Mouse (Mus musculus) forebrain, embryonic 10.5 days (tissue): Measurements from ENCODE around the gene Nelfe. TPM values are rescaled to one million over a fixed set of nuclear protein-coding genes. Genes with fewer than 3 reads are reported as not detected.
"Not testable (repeated sequence)": the region's sequence is repeated elsewhere in the genome, so short reads cannot be mapped to it uniquely, and the experiment has no call there.

ENCODE experiments used
- DNase-seq: peaks from one replicate; pipeline ENCODE4 v3.0.0-alpha.2; 2017; ENCODE audit warnings: low spot score; ENCODE audit errors: extremely low spot score
- H3K27ac ChIP-seq: fragments of 300-500 bp; sonication (generic); 2 replicates; pipeline ENCODE4 v1.5.1; 2016; ENCODE audit warnings: mild to moderate bottlenecking
- H3K27me3 ChIP-seq: fragments of 300-500 bp; sonication (generic); 2 replicates; pipeline ENCODE4 v1.6.1; 2016; ENCODE audit warnings: mild to moderate bottlenecking; ENCODE audit not compliant: poor library complexity, severe bottlenecking
- H3K36me3 ChIP-seq: fragments of 300-500 bp; sonication (generic); replicated peaks from 2 replicates; pipeline ENCODE4 v1.6.1; 2016; ENCODE audit warnings: mild to moderate bottlenecking, moderate library complexity
- H3K4me1 ChIP-seq: fragments of 300-500 bp; sonication (generic); 2 replicates; pipeline ENCODE4 v1.6.1; 2016
- H3K4me3 ChIP-seq: fragments of 300-500 bp; sonication (generic); 2 replicates; pipeline ENCODE4 v1.5.1; 2016; ENCODE audit warnings: mild to moderate bottlenecking, moderate library complexity
- H3K9me3 ChIP-seq: fragments of 300-500 bp; sonication (generic); 2 replicates; pipeline ENCODE4 v1.6.1; 2016; ENCODE audit warnings: mild to moderate bottlenecking, moderate library complexity
- WGBS: fragments of 180-500 bp; shearing (Covaris S2); methylation state at CpG from one replicate; pipeline ENCODE4 v1.1.7; 2016; 5-methylcytosine and 5-hydroxymethylcytosine counted together
- polyA plus RNA-seq: library from polyadenylated mRNA; unstranded; fragments of >200 nt; fragmentation: Nextera tagmentation; extraction: Ambion mirVana; gene quantifications from 2 replicates; pipeline ENCODE4 v1.2.1, GENCODE M21; 2016

Gene Nelfe
- 150 and 153 TPM in 2 replicates for polyA plus RNA-seq

DNA sequence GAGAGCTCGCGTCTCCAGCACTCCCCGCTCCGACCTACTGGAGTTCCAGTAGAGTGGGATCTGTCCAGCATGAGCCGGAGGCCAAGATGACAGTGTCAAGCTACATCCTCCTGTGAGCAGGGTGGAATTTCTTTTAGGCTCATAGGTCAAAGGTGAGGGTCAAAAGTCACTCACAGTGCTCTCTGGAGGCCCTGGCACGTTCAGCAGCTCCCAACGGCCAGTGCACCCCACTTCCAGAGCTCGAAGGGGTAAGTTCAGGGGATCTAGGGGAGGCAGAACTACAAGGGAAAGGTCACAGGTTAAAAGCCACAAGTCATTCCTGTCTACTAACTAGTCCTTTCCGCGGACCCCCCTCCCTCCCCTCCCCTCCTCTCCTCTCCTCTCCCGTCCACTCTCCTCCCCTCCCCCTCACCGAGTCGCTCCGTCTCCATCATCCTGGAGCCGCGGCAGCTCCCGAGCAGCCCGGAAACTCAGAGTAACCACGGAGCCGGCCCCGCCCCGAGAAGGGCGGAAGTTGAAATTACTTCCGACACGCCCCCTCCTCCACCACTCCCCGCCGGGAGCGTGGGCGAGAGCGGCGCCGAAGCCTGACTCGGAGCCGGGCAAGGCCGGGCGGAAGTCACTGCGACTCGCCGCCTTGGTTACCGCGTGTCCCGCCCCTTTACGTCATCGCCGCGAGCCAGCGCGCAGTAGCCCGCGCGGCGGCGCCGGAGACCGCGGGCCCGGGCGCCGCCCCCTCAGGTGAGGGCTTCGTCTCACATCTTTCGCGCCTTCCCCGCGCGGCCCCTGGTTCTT, at the start of gene Nelfe, which contains the start of gene Skiv2l:
Nelfe (plus strand) TSS at position 670 of the 795 bp plus-strand sequence.
Skiv2l (minus strand) TSS at position 489 of the 795 bp plus-strand sequence.
- peak; percentile 98 for DNase-seq
- no peaks in the 10 kb centered on the region for H3K9me3 ChIP-seq
- WGBS, result under 1% methylated on average over 65 of the region's 65 CpGs
- peaks cover 31% of the 10 kb centered on the region for H3K4me1 ChIP-seq
- no peaks in the 10 kb centered on the region for H3K27me3 ChIP-seq
- peak within 1 kb of the TSS; percentile 87 for H3K27ac ChIP-seq
- peak within 1 kb of the TSS; percentile 72 for H3K4me3 ChIP-seq
- peaks cover 66% of the 10 kb centered on the region for H3K36me3 ChIP-seq

GRCm38 (mm10) chr17:34800781-34801305, 49.3 kb upstream of the Nelfe start:
- not testable (repeated sequence) for H3K4me3 ChIP-seq, H3K36me3 ChIP-seq, H3K4me1 ChIP-seq, H3K9me3 ChIP-seq, H3K27ac ChIP-seq, DNase-seq, H3K27me3 ChIP-seq
- 91% methylated on average over 16 of the region's 16 CpGs for WGBS

DNA sequence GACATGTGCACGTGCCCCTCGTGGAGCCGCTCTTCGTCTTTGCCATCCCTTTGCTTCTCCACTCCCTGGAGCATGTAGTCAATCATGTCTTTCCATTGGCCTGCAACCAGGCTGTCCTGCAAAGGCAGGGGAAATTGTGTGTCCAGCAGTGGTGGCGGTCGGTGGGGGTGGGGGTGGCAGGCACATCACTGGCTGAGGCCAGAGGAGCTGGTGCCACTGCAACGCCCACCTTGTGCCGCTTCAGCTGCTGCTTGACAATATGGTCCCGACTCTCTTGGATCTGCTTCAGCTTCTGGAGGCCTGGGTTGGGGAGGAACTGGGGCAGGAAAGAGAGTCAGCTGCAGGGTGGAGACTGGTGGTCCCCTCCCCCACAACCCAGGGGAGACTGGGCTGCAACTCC, 47.4 kb upstream of the Nelfe start:
- not testable (repeated sequence) for H3K36me3 ChIP-seq, H3K4me3 ChIP-seq, H3K27me3 ChIP-seq, DNase-seq, H3K4me1 ChIP-seq, H3K27ac ChIP-seq, H3K9me3 ChIP-seq
- WGBS, result 93% methylated on average over 9 of the region's 9 CpGs

DNA sequence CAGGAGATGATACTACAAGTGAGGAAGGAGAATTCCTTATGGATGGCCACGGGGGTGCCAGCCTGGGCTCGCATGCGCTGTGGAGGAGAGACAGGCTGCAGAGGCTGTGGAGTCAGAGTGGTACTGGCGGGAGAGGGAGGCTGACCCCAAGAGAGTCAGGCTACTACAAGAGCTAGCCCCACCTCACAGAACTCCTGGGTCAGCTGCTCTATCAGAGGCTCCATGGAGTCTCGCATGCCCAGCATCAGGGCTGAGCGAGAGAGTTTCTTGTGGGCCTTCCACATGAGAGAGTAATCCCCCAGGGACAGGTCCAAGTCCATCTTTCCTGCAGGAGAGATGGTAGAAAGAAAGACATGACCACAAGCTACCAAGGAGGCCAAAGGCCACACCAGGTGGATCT, 46.8 kb upstream of the Nelfe start:
- not testable (repeated sequence) for H3K4me3 ChIP-seq, DNase-seq, H3K27me3 ChIP-seq, H3K9me3 ChIP-seq, H3K4me1 ChIP-seq, H3K36me3 ChIP-seq, H3K27ac ChIP-seq
- 92% methylated on average over 6 of the region's 6 CpGs for WGBS

GRCm38 (mm10) chr17:34804301-34804700, 45.9 kb upstream of the Nelfe start, which contains the start of gene Cyp21a1:
Cyp21a1 (minus strand) TSS chr17:34804561.
- not testable (repeated sequence) for H3K4me1 ChIP-seq, H3K9me3 ChIP-seq, H3K27me3 ChIP-seq, H3K36me3 ChIP-seq, H3K4me3 ChIP-seq, H3K27ac ChIP-seq, DNase-seq
- WGBS, result 84% methylated on average over 5 of the region's 6 CpGs

- no peaks in the 10 kb centered on the region for H3K27me3 ChIP-seq
- 79% methylated on average over 6 of the region's 6 CpGs for WGBS
- H3K9me3 ChIP-seq, result peaks cover 9% of the 10 kb centered on the region
- H3K36me3 ChIP-seq, result no peaks in the 10 kb centered on the region
- no peak for DNase-seq
- H3K4me3 ChIP-seq, result no peak overlapping the region
- H3K4me1 ChIP-seq, result no peaks in the 10 kb centered on the region
- H3K27ac ChIP-seq, result no peak overlapping the region
Measured at GRCm38 (mm10) chr17:34804871-34805562, 45.2 kb upstream of the Nelfe start.

DNA sequence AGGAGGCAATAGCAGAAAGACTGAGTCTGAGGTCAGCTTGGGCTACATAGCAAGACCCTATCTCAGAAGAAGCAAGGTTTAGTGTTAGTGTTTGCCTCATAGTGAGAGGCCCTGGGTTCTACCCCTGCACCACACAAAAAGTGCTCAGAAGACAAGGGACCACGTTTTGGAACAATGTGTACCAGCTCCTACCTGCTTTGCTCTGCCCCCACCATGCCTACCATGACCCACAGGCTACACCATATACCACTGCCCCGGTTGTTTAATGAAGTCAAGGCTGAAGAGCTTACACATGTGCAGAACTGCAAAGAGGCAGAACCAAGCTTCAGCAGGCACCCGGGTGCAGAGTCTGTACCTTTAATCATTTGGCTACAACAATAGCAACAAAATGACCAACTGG, 43.0 kb upstream of the Nelfe start:
- no peaks in the 10 kb centered on the region for H3K36me3 ChIP-seq
- no peak for DNase-seq
- no peak overlapping the region for H3K4me3 ChIP-seq
- WGBS, result 70% methylated on average over 3 of the region's 3 CpGs
- H3K9me3 ChIP-seq, result peaks cover 9% of the 10 kb centered on the region
- H3K27me3 ChIP-seq, result no peaks in the 10 kb centered on the region
- H3K4me1 ChIP-seq, result no peaks in the 10 kb centered on the region
- H3K27ac ChIP-seq, result no peak overlapping the region

DNA sequence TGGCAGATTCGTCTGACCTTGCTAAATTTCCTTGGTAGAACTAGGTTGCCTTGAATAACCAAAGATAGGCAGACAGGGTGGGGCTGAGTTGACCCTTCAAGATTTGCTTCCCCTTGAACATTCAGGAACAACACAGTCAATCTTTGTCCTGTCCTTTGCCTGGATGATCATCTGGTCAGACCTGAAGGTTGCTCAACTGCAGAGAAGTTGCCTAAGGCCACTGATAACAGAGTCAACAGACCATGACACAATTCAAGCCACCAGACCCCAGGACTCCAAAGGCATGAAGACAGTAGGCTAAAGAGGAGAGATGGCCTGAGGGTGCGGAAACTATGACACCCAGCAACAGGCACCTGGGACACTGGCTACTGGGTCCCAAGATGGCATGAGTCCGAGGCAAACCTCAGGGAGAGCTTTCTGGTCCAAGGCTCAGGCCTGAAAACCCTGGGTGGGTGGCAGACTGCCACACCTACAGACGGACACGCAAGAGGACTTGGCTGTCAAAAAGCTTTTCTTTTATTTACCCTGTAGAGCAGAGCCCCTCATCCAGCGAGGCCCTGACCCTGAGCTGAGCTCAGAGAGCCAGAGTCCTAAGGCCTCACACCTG, 41.5 kb upstream of the Nelfe start:
- no peak for DNase-seq
- Histone ChIP-seq H3K27me3 (no peaks in the 10 kb centered on the region), H3K36me3 (no peaks in the 10 kb centered on the region), H3K27ac (no peak overlapping the region), H3K4me3 (no peak overlapping the region), H3K4me1 (no peaks in the 10 kb centered on the region), H3K9me3 (peaks cover 9% of the 10 kb centered on the region)
- 85% methylated on average over 6 of the region's 6 CpGs for WGBS

DNA sequence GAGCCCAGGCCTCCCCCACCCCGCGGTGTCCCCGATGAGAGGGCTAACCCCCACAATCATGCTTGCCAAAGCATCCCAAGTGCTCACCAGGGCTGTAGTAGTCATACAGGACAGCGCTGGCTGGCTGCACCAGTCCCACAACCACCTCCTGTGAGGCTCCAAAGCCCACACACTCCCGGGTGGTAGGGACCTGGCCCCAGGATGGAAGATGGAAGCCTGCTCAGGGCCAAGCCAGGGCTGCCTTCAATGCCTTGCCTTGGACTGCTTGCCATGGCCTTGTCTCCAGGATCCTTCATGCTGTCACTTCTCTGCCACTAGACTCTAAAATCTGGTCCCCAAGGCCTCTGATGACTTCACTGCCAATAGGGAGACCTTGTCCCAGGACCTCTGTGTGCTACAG, 39.8 kb upstream of the Nelfe start:
- H3K9me3 ChIP-seq, H3K36me3 ChIP-seq, H3K4me1 ChIP-seq, H3K27ac ChIP-seq, H3K4me3 ChIP-seq, H3K27me3 ChIP-seq, DNase-seq: not testable (repeated sequence)
- 86% methylated on average over 5 of the region's 5 CpGs for whole genome bisulfite sequencing

DNA sequence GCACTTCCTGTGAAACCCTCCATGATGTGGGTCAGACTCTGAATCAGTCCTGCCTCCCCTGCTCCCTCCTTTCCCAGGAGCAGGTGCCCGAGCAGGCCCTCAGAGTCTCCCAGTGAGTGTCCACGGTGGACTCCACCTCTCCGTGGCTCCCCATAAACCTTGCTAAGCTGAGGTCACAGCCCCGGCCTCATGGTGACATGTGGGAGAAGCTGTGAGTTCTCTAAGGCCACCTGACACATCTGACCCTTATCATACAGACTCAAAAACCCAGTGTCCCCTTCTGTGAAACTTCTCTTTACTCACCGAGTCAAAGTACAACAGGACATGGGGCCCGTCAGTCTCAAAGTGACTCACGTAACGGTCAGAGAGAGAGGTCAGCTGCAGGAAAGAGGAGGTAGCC, 39.4 kb upstream of the Nelfe start:
- H3K4me1 ChIP-seq, DNase-seq, H3K4me3 ChIP-seq, H3K27me3 ChIP-seq, H3K27ac ChIP-seq, H3K9me3 ChIP-seq, H3K36me3 ChIP-seq: not testable (repeated sequence)
- WGBS, result 82% methylated on average over 8 of the region's 8 CpGs

GRCm38 (mm10) chr17:34811275-34811674, 38.9 kb upstream of the Nelfe start:
- Histone ChIP-seq H3K9me3 (no peaks in the 10 kb centered on the region), H3K4me1 (no peaks in the 10 kb centered on the region), H3K27ac (no peak overlapping the region), H3K36me3 (no peaks in the 10 kb centered on the region), H3K4me3 (no peak overlapping the region), H3K27me3 (no peaks in the 10 kb centered on the region)
- no peak for DNase-seq
- WGBS, result 77% methylated on average over 15 of the region's 15 CpGs

DNA sequence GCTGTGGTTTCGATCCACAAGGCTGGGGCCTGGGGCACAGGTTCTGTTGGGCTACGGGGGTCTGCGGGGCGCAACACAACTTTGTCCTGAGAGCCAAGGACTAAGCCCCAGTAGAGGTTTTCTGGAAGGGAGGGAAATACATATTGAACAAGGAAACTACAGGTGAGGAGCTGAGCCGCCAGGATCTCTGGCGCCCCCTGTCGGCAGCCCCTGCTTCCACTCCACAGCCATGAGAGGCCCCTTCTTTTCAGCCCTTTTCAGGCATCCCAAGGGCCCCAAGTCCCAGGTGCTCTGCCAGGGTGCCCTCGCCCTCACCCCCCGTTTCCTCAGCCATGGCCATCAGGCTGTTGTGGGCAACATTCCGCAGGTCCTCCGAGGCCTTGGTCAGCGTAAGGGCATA, 36.4 kb upstream of the Nelfe start:
- not testable (repeated sequence) for H3K36me3 ChIP-seq, H3K4me1 ChIP-seq, H3K4me3 ChIP-seq, H3K9me3 ChIP-seq, DNase-seq, H3K27me3 ChIP-seq, H3K27ac ChIP-seq
- 57% methylated on average over 12 of the region's 12 CpGs for WGBS
